Mouse (Mus musculus) heart, postnatal 10 days (tissue): ENCODE data around the gene Elac2. TPM values are rescaled to one million over a fixed set of nuclear protein-coding genes. Genes with fewer than 3 reads are reported as not detected.
A peak's percentile ranks its signal among the peaks of the same experiment; 100 is the strongest.

Source experiments
- DNase-seq, 2 experiments: peaks; one replicate each; pipeline ENCODE4 v3.0.0; 2021
- intact Hi-C: fragments of 180-260 bp; cut with DNase I; formaldehyde crosslinking; loops from one replicate; pipeline ENCODE4 v1.15.1; 2025
- total RNA-seq, 2 experiments: library from RNA; stranded (reverse); gene quantifications; 2 replicates each; pipeline ENCODE4 v1.2.3; 2021

Elac2 gene
- 10 to 100 TPM; 20.8 to 21.4 TPM for total RNA-seq

DNA sequence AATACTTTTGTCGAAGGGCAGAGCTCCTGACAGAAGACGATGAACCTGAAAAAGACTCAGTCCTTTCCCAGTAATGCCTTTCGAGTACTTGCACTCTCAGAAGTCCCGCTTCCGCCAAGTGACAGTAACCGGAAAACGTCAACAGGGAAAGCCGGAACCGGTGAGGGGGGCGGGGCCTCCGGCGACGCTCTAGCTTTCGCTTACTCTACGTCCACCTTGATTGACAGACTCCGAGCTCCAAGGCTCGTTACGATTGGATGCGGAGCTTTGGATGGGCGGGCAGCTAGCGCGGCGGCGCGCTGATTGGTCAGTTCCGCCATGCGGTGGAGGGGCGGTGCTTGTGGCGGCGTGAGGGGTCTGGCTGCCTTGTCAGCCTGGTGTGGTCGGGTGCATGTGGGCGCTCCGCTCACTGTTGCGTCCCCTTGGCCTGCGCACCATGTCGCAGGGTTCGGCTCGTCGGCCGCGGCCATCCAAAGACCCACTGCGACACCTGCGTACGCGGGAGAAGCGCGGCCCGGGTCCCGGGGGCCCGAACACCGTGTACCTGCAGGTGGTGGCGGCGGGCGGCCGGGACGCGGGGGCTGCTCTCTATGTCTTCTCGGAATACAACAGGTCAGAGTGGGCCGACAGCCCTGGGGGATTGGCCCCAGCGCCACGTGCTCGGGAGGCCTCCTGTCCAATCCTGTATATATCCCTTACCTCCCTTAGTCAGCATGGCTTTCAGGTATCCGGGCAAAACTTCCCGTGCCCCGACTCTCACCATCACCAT lies at the start of gene Elac2:
Gene Elac2, plus strand, starts transcription at position 319 of the 769 bp plus-strand sequence.
- intact Hi-C loops: loop anchor here (10.0 kb wide), 1 partner anchor 904 kb away; the partner anchor contains the start of gene Cox10
- DNase-seq: peak; percentile 98 to 99

DNA sequence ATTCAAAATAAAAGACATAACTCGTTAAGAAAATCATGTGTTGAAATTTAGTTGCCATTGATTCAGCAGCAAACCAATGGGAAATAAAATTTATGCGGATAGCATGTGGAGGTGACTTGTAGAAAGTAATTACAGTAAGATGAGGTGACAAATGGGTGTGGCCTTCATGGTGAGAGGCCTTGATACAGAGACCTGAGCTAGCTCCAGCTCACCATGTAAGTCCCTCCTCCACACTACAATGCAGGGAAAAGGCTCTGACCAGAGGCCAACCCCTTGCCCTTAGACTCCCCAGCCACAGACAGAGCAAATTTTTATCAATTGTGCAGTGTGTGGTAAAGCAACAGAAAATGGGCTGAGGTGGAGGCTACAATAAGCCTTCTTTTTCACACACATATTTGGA lies 49.7 kb upstream of the Elac2 start:
- intact Hi-C loops: no loop called here
- DNase-seq: no peak

DNA sequence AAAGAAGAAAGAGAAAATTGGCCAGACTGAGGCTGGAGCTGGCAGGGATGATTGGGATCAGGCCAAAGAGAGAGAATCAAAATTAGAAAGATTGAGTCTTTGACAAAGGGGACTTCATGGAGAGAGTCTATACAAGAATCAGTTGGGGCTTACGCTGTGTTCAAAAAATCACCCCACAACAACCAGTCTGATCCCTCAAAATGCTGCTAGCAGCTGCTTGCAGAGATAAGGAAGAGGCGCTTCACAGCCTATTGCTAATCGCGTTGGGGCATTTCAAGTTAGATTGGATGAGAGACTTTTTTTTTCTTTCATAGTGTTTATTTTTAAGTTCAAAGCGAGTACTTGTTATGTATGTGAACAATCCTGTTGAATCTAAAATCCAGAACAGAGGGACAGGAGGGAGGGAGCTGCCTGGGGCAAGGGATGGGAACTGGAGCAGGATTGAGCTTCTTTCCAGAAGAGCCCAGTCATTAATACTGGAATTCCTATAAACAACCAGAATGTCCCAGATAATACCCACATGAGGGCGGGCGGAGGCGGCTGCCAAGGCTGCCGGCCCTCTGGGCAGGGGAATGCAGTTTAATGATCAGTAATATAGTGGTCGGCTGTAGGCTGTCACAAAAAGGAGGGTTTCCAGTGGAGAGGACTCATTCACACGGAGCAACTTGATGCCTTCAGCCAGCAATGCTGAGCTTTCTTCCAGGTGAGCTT lies 47.6 kb upstream of the Elac2 start:
- no peak for DNase-seq
- intact Hi-C loops: no loop called here

DNA sequence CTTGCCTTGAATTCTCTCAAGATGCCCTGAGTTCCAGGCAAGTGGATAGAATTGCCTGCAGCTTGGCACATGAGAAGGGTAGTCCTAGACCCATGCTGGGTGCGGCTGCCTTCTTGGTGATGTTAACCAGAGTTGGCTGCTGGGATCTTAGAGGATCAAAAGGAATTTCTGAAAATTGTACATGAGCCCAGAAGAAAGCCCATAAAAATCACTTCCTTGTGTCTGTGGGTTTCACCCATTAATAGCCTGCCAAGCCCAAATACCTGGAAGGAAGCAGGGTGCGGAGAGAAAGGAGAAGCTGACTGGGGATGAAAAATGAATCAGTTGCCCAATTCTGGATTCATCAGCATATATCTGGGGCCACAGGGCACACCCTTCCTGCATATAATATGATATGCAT lies 41.6 kb upstream of the Elac2 start:
- intact Hi-C loops: no loop called here
- no peak for DNase-seq

DNA sequence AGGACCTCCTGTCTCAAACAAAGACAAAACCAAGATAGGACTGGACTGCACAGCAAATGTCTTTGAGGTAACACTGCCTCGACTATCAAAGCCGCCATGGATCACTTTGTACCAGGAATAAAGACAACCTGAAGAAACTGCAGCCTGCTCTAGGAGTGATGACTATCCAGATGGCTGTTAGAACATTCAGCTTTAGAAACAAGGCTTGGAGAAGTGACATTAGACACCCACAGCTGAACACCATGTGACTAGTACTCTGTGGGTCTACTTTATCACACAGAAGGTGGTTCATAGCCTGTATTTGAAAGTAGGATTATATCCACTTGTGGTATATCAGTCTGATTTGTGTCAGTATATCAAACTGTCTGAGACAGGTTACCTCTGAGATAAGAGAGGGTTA lies 37.6 kb upstream of the Elac2 start:
- intact Hi-C loops: no loop called here
- no peak for DNase-seq

DNA sequence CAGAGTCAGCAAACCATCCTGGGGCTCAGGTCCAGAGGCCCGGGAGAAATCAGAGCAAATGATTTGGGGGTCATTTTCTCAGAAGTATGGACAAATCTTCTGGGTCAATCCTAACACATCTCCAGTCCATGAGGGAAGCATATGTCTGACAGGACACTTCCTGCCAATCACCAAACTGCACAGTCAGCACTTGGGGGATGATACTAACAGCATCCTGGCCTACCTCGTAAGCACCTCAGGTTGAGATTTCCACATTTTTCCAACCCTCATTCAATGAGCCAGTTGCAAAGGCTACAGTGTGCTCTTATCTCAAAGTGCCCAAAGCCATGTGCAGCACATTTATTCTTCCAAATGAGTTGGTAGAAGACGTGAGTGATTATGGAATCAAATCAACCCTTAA lies 29.1 kb upstream of the Elac2 start:
- intact Hi-C loops: no loop called here
- DNase-seq: no peak

DNA sequence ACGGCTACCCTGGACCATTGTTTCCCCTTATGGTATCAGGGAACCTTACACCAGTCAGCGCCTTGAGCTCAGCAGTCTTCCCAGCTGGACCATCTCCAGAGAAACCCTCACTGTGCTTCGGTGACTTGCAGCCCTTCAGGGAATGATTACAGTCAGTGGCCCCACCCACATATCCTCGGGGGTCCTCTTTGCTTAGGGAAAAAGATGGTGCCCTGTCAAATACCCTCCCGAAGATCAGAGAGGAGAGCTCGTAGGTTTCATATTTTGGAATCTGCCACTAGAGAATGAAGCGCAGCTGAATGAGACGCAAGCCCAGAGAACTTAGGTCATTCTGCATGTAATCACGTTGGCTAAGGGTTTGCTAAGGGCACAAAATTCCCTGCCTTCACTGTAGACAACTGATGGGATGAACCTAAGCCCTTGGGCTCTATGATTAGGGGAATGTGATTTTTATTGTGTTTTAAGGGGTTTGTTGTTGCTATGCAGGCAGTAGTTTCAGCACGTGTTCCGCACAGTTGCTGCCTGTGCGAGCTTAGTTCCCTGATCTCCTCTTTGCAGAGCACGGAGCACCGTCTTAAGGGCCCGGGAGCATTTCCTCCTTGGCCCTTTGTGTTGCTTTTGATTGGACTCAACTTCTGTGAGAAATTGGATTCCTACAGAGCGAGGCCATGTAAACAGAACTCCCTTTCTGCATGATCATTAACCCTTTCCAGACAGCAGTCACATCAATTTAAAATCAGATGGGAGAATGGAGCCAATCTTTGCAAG lies 21.7 kb upstream of the Elac2 start:
- peak in 1 of 2 experiments; percentile 15 for DNase-seq
- intact Hi-C loops: no loop called here

DNA sequence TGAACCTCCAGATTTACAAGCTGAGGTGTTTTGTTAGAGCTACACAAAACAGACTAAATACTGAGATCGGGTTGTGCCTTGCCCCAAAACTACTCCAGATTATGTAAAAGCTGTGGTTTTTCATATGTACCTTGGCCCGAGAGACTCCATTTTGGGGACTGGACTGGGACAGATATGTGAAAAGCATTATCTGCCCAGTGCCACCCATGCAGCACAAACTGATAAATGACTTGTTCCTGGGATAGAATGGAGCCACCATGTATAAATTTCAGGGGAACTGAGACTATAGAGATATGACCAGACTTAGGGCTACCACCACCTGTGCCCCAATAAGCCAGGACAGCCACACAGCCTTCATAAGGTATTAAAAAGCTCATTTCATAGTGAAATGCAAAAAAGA lies 16.2 kb upstream of the Elac2 start:
- intact Hi-C loops: loop anchor here (10.0 kb wide), 1 partner anchor 528 kb away; the partner anchor contains the start of genes F930015N05Rik and Hs3st3a1

DNA sequence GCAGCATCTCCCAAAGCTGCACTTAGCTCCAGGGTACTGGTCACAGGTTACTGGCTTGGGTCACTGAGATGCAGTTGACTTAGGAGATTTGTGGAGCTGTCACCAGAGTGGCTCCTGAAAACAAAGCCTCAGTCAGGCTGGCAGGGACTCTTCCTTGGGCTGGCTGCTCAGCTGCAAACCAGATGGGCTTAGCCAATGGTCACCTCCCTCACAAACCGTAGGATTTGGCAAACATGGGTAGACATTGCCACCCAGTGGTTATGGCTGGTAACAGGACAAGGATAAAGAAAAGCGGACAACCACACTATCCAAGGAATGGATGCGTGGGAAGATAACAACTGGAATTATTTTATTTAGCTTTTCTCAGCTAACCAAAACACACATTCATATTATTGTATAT lies 10.3 kb upstream of the Elac2 start:
- DNase-seq: peak; percentile 78 to 86
- intact Hi-C loops: loop anchor here (5.0 to 10.0 kb wide), 5 partner anchors 66 to 1756 kb away; partner anchors contain the start of genes F930015N05Rik, Hs3st3a1 and Hs3st3b1

More for the DNA sequence above, 16.2 kb upstream of the Elac2 start:
- DNase-seq: no peak

DNA sequence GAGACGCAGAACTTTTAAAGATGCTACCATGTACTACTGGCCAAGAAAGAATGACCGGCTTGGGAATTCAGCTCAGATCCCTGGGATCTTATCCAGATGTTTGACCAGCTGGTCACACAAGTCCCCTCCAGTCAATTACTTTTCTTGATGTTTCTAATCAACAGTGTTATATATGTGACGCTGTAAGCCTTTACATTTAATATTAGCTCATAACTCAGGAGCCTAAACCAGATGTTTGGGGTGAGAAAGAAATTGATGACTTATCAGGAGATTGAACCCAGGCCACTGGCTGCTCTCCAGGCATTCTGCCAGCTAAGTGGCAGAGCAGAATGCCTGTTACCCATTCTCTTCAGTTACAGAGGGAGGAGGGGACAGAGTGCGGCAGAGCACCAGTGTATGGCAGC lies 9.9 kb upstream of the Elac2 start:
- intact Hi-C loops: loop anchor here (5.0 to 10.0 kb wide), 5 partner anchors 67 to 1757 kb away; partner anchors contain the start of genes F930015N05Rik, Hs3st3a1 and Hs3st3b1
- no peak for DNase-seq

DNA sequence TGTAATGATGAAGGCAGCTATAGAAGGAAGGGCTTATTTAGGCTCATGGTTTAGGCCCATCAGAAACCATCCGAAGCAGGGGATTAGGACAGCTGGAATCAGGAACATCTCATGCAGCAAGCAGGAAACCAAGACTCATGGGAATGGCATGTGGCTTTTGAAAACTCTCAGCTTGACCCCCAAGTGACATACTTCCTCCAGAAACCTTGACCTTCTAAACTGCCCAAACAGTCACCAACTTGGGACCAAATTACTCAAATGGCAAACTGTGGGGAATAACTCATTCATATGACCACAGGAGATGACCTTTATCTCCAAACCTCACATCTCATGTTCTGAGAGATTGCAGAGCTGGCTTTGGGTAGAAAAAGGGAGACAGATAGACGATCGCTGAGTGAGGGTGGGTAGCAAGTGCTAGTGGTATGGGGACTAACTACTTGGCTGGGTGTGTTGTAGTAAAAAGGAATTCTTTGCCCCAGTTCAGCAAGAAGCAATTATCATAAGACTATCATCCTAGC lies 7.3 kb upstream of the Elac2 start:
- intact Hi-C loops: loop anchor here (10.0 kb wide), 1 partner anchor 897 kb away; the partner anchor contains the start of gene Cox10
- DNase-seq: no peak

DNA sequence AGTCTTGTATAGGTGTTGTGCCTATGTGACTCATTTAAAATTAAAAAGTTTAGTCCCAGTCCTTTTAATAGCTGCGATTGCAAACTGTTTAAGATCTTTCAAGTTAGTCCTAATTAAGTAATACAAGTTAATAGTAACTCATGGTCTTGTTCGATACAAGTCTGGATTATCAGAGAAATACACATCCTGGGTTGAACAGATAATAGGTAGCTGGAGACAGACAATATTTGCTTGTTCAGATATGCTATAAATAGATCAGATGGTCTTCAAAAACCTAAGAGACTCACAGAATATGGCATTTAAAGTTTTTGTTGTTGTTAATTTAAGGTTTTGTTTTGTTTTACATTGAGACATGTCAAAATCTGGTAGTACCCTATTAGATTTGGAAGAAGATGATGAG lies 6.4 kb upstream of the Elac2 start:
- intact Hi-C loops: loop anchor here (10.0 kb wide), 1 partner anchor 898 kb away; the partner anchor contains the start of gene Cox10
- DNase-seq: no peak

DNA sequence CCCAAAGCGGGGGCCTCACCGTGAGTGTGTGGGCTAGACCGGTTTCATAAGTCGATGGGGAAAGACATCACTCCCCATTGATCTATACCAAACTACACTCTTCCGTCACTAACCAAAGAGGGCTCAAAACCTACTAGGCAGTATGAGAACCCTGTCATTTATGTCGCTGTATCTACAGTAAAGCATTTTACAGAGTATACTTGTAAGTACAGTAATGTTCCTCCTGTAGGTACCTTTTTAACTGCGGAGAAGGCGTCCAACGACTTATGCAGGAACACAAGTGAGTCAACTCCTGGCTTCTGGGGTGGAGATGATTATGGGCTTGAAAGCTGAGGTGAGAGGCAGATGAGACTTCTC lies 629 bp downstream of the Elac2 start:
- intact Hi-C loops: loop anchor here (10.0 kb wide), 1 partner anchor 905 kb away; the partner anchor contains the start of gene Cox10

DNA sequence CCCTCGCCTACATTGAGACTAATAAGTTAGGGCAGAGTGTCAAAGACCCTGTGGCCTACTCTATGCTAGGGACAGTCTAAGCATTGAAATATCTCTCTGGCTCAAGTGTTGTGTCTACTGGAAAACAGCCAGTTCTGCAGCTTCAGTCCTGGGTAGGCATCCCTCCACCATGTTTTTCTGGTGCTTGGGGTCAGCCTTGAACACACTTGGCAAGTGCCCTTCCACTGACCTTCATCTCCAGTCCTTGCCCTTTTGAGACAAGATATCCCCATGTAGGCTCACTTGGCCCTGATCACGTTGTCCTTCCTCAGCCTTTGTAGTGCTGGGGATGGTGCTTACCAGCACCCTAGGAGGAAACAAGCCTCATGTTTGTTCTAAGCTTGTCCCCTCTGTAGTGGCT lies 9.7 kb downstream of the Elac2 start:
- DNase-seq: no peak
- intact Hi-C loops: no loop called here

More for the DNA sequence above, 629 bp downstream of the Elac2 start:
- no peak for DNase-seq

DNA sequence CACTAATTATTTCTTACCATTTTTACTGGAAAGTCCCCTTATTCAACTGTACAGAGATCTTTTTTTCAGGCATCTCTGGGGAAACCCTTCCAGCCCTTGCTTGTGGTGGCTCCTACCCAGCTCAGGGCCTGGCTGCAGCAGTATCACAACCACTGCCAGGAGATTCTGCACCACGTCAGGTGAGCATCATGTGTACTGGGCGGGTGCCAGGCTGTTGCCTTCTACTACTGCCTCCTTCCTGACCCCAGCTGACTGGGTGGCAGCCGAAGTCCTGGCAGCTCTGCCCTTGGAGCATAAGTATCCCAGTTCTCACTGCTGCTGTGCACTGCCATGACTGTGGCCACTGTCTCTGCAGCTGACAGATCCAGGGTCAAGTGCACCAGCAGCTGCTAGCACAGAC lies 19.6 kb downstream of the Elac2 start:
- intact Hi-C loops: no loop called here
- DNase-seq: peak; percentile 87 to 91

DNA sequence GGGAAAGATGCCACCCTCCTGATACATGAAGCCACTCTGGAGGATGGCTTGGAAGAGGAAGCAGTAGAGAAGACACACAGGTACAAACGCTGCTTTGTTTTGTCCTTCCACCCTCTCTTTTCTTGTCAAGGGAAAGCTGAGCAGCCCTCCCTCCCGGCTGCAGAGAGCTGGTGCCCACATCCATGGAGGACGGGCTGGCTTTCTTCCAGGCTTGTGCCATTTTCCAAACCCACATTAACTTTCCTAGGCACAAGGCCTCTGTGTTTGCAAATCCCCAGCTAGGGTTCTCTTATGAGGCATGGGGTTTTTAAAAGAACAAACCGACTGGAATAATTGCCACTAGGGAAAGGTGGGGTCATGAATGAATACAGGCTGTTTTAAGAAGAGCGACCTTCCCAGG lies 20.8 kb downstream of the Elac2 start:
- DNase-seq: no peak
- intact Hi-C loops: loop anchor here (10.0 kb wide), 1 partner anchor 675 kb away; no protein-coding TSS in a partner anchor

DNA sequence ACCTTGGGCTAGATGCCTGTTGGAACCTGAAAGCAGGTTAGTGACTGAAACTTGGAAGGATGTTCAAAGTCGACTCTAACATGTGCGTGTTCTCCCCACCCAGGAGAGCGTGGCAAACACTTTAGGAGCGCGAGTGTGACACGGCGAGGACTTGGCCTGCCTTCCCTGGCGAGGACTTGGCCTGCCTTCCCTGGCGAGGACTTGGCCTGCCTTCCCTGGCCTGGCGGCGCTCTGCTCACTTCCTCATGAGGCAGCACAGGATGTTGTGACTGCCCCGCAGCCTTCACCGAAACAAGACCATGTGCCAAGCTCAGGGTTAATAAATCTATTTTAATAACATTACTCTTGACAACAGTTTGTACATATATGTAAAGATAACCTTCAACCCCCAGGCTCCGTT lies 22.9 kb downstream of the Elac2 start:
- peak; percentile 35 to 47 for DNase-seq
- intact Hi-C loops: loop anchor here (10.0 kb wide), 1 partner anchor 673 kb away; no protein-coding TSS in a partner anchor

DNA sequence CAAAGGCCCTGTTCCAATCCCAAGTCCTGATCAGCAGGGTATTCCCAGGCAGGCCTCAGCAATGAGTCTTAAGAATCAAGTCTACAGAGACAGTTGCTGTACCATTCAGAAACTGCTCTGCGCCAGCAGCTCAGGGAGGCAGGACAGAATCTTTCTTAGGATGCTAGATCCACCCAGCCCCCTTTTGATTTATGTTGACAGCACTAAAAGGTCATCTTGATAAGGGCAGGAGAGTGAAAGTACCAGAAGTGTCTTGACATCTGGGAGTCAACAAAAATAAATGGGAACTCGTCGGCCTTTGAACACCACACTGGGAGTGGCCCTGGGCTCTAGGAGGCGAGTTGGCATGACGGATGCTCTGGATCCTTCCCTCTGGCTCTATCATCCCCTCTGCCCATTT lies 24.8 kb downstream of the Elac2 start:
- intact Hi-C loops: loop anchor here (10.0 kb wide), 1 partner anchor 671 kb away; no protein-coding TSS in a partner anchor
- no peak for DNase-seq

DNA sequence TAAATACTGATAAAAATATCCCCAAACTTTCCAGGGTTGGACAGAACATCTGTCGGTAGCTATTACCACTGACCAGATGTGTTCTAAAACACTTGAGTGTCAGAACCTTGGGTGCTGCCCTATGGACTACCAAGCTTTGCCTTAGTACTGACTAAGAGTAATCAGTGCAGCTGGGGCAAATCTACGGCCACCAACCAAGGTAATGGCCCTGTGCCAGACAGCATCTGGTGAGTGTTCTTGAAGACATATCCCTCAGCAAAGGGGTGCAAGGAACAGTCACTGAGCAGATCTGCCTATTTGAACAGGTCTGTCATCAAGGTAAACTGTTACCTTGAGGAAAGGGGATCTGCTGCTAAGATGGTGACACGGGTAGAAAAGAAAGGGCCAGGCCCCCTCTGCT lies 26.0 kb downstream of the Elac2 start:
- intact Hi-C loops: loop anchor here (10.0 kb wide), 1 partner anchor 670 kb away; no protein-coding TSS in a partner anchor

DNA sequence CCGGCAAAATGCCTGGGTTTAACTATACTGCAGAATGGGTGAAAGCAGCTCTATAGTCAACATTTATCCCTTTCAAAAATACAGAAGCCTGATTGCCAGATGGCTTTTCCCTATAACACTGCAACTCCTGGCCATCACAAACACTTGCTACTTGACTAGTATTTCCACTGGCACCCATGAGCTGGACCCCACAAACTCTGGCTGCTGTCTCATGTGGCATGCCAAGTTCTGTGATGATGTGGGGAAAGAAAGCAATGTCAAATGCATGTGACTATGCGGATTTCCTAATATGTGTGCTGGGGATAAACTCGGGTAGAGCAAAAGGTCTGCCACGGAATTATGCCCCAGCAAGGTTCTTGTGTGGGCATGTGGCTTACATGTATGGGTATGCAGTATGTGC lies 27.2 kb downstream of the Elac2 start:
- intact Hi-C loops: loop anchor here (10.0 kb wide), 1 partner anchor 669 kb away; no protein-coding TSS in a partner anchor

More for the DNA sequence above, 26.0 kb downstream of the Elac2 start:
- DNase-seq: no peak

More for the DNA sequence above, 27.2 kb downstream of the Elac2 start:
- no peak for DNase-seq
